Comparison of ENCODE assay signal across 15 mouse cellular contexts in genomic region chr8:106075863-106076174, GRCm38 (mm10).
"Had no signal": no experiment of that assay in that cellular context is flagged by ENCODE, and none has a peak within 500 bp of the region (broad histone marks: within the 10 kb centered on the region; RNA-seq: fewer than 3 reads in every experiment).

No protein-coding gene starts in this region.

- H3K9ac ChIP-seq: kidney, embryonic 15.5 days; limb, embryonic 13.5 days; liver, embryonic 13.5 days; lung, embryonic 14.5 days; midbrain, embryonic 13.5 days; neural tube, embryonic 12.5 days; neural tube, embryonic 15.5 days had no signal

- H3K4me3 ChIP-seq: kidney, embryonic 15.5 days; limb, embryonic 10.5 days; limb, embryonic 13.5 days; liver, embryonic 13.5 days; midbrain, embryonic 13.5 days; neural tube, embryonic 12.5 days; neural tube, embryonic 15.5 days had no signal

- H3K27me3 ChIP-seq: kidney, embryonic 15.5 days; limb, embryonic 13.5 days; liver, embryonic 13.5 days; midbrain, embryonic 13.5 days; neural tube, embryonic 12.5 days; neural tube, embryonic 15.5 days had no signal

- ATAC-seq: lung, postnatal 0 days; midbrain, embryonic 13.5 days; midbrain, embryonic 16.5 days had no signal

- H3K9me3 ChIP-seq: kidney, embryonic 15.5 days; limb, embryonic 10.5 days; limb, embryonic 13.5 days; midbrain, embryonic 13.5 days; neural tube, embryonic 12.5 days; neural tube, embryonic 15.5 days had no signal

- H3K27ac ChIP-seq: kidney, embryonic 15.5 days; limb, embryonic 10.5 days; limb, embryonic 13.5 days; liver, embryonic 13.5 days; macrophage; midbrain, embryonic 13.5 days; neural tube, embryonic 12.5 days; neural tube, embryonic 15.5 days; stomach, postnatal 0 days had no signal

- DNase-seq: liver; liver, embryonic 13.5 days; right cerebral cortex, postnatal 14 days; thymus, postnatal 36 days had no signal

- H3K4me1 ChIP-seq: kidney, embryonic 15.5 days; limb, embryonic 10.5 days; limb, embryonic 13.5 days; midbrain, embryonic 13.5 days; neural tube, embryonic 12.5 days; neural tube, embryonic 15.5 days had no signal

- H3K4me2 ChIP-seq: kidney, embryonic 15.5 days; limb, embryonic 13.5 days; liver, embryonic 13.5 days; lung, embryonic 14.5 days; midbrain, embryonic 13.5 days; neural tube, embryonic 12.5 days; neural tube, embryonic 15.5 days had no signal
